Mouse (Mus musculus): Measurements from ENCODE around the gene Syne1. TPM values are rescaled to one million over a fixed set of nuclear protein-coding genes. Genes with fewer than 3 reads are reported as not detected.

Syne1 gene
- total and polyA plus RNA-seq, 2 experiments from 2014 or later = 18.7 to 93.3 TPM

DNA sequence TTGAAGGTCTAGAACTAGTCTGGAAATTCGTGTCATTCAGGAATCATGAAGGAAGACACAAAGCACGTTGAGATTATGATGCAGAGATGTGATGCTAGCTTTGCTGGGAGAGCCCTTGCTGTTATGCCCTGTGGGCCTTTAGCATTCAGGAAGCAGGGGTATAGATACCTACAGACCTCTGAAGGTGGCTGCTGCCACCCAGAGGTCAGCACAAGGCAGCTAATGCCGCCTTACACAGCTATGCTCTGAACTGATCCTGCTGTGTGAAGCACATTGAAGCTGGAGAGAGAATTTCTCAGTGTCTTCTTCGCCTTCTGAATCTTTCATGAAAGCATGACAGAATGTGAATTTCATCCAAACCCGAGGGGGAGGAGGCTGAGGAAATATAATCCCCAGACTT lies 3.7 kb upstream of the Syne1 start:
- Histone ChIP-seq H3K4me3 (ENCODE audit: low read length) (no peak overlapping the region), H3K4me1 (ENCODE audit: insufficient read depth, low read length) (no peaks in the 10 kb centered on the region), H3K27ac (no peak overlapping the region), H3K36me3 (ENCODE audit: insufficient read depth, low read length) (no peaks in the 10 kb centered on the region), H3K9ac (replicated peaks; ENCODE audit: low read length) (no peak overlapping the region), H3K27me3 (ENCODE audit: insufficient read depth, low read length) (no peaks in the 10 kb centered on the region), H3K4me2 (ENCODE audit: low read depth, low read length) (no peak overlapping the region), H3K9me3 (ENCODE audit: low read length) (no peaks in the 10 kb centered on the region)
- peak; percentile 78 for TF ChIP-seq CTCF (IDR thresholded peaks at IDR 0.05; ENCODE audit: low read depth)
- ATAC-seq (peak; percentile 67; the same call in 1 of the 2 replicates), DNase-seq (ENCODE audit: low spot score) (peak; percentile 77)
- 22% methylated on average over 5 of the region's 5 CpGs for WGBS

DNA sequence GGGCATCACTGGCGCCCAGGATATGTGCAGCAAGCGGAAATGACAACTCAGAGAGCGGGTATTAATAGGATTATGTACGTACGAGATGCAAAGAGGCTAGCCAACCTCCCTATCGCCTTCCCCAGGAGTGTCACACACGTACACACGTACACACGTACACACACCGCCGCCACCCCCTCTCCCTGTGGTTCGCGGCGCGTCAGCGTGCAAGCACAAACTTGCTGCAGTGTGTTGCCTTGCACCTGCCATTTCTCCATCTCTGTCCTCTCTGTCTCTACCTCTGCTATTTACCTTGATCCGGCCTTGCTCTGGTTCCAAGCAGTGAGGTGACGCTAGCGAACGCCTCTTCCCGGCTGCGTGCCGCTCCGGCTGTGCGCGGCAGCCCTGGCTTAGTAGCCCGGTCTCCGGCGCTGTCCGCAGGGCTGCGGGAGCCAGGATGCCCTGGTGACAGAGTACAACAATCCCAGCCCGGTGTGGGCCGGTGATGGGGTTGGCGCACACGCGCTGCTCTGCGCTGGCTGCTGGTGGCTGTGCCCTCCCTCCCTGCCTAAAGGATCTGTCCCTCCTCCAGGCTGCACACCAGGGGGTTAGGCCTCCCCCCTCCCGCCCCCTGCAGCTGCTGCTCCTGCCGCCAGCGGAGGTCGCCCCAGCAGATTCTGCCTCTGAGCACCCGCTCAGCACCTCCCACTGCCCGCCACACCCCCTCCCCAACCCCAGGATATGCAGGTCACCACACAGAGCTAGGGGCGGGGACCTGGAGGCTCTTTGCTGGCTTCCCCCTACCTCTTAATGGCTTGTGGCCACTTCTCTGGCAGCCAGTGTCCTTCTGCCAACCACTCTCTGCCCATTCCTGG lies 887 bp downstream of the Syne1 start:
- 1% methylated on average over 44 of the region's 44 CpGs for WGBS
- peak; percentile 92 for ATAC-seq
- Histone ChIP-seq H3K4me2 (ENCODE audit: low read depth, low read length) (peak overlapping the region; percentile 87), H3K9me3 (ENCODE audit: low read length) (no peaks in the 10 kb centered on the region), H3K27ac (peak overlapping the region; percentile 93), H3K36me3 (ENCODE audit: insufficient read depth, low read length) (no peaks in the 10 kb centered on the region), H3K4me1 (ENCODE audit: insufficient read depth, low read length) (peaks cover 4% of the 10 kb centered on the region; the same call in 1 of the 2 replicates), H3K27me3 (ENCODE audit: insufficient read depth, low read length) (no peaks in the 10 kb centered on the region), H3K9ac (replicated peaks; ENCODE audit: low read length) (peak overlapping the region; percentile 80), H3K4me3 (ENCODE audit: low read length) (peak overlapping the region; percentile 66)
- peak; percentile 77 for DNase-seq (ENCODE audit: low spot score)
- peak; percentile 51 for TF ChIP-seq CTCF (IDR thresholded peaks at IDR 0.05; ENCODE audit: low read depth)

DNA sequence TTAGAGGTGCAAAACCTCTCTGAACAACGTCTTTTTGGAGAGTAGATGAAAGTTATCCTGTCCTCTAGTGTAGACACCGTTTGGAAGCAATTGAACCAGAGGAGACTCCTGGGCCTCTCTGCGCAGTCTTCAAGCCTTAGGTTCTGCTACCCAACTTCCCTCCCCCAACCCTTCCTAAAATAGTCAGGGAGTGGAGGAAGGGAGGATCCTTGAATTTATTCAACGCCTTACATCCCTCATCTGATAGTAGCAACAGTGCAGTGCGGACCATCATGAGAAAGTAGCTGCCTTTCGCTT lies 1.5 kb downstream of the Syne1 start:
- DNase-seq (ENCODE audit: low spot score) = no peak
- no peaks in the 10 kb centered on the region for H3K36me3 ChIP-seq (ENCODE audit: insufficient read depth, low read length)
- TF ChIP-seq CTCF (IDR thresholded peaks at IDR 0.05; ENCODE audit: low read depth) = no peak
- no peaks in the 10 kb centered on the region for H3K9me3 ChIP-seq (ENCODE audit: low read length)
- ATAC-seq = no peak
- H3K27me3 ChIP-seq (ENCODE audit: insufficient read depth, low read length) = no peaks in the 10 kb centered on the region
- peaks cover 4% of the 10 kb centered on the region; the same call in 1 of the 2 replicates for H3K4me1 ChIP-seq (ENCODE audit: insufficient read depth, low read length)
- peak overlapping the region; percentile 93 for H3K27ac ChIP-seq
- WGBS = 6% methylated on average over 6 of the region's 6 CpGs
- peak overlapping the region; percentile 80 for H3K9ac ChIP-seq (replicated peaks; ENCODE audit: low read length)
- peak overlapping the region; percentile 66 for H3K4me3 ChIP-seq (ENCODE audit: low read length)
- H3K4me2 ChIP-seq (ENCODE audit: low read depth, low read length) = peak overlapping the region; percentile 87

DNA sequence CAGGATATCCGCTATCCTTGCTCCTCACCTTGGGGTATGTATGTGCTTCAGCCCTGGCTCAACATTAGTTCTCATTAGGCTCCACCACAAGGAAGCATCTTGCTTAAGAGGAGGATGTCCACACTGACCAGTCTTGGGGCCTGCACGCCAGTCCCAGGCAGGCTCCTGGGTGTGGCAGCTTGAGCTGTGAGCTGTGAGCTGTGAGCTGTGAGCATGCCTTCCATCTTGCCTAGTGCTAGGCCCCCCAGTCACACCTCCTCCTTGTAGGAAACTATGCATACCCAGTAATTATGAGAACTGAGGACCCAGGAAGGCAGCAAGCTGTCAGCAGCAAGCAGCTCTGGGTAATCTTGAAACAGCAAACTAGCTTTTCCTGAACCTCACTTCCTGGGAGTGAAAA lies 2.6 kb downstream of the Syne1 start:
- ATAC-seq (no peak), DNase-seq (ENCODE audit: low spot score) (no peak)
- H3K27me3 ChIP-seq (ENCODE audit: insufficient read depth, low read length) = no peaks in the 10 kb centered on the region
- no peak overlapping the region for H3K9ac ChIP-seq (replicated peaks; ENCODE audit: low read length)
- peaks cover 4% of the 10 kb centered on the region; the same call in 1 of the 2 replicates for H3K4me1 ChIP-seq (ENCODE audit: insufficient read depth, low read length)
- TF ChIP-seq CTCF (IDR thresholded peaks at IDR 0.05; ENCODE audit: low read depth) = no peak
- H3K4me3 ChIP-seq (ENCODE audit: low read length) = no peak overlapping the region
- H3K27ac ChIP-seq = no peak overlapping the region
- 92% methylated on average over 2 of the region's 2 CpGs for WGBS
- H3K9me3 ChIP-seq (ENCODE audit: low read length) = no peaks in the 10 kb centered on the region
- H3K36me3 ChIP-seq (ENCODE audit: insufficient read depth, low read length) = no peaks in the 10 kb centered on the region
- H3K4me2 ChIP-seq (ENCODE audit: low read depth, low read length) = peak overlapping the region; percentile 87

DNA sequence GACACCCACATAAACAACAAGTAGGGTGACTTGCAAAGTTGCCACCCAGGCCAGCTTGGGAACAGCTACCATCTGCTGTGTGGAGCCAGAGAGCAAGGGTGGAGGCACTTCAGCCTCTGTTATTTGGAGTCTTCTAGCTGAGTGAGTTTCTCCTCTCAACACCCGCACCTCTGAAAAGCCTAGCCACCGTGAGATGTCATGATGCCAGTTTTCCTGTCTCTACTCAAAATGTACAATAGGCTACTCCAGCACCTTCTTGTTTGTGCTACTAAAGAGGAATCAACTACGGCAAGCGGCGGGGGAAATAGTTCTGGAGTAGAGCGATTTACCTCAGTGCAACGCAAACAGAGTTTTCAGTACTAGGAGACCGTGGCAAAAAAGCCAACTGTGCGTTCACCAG lies 3.5 kb downstream of the Syne1 start:
- no peak for ATAC-seq
- Histone ChIP-seq H3K4me3 (ENCODE audit: low read length) (no peak overlapping the region), H3K9me3 (ENCODE audit: low read length) (no peaks in the 10 kb centered on the region), H3K4me2 (ENCODE audit: low read depth, low read length) (no peak overlapping the region), H3K27ac (no peak overlapping the region), H3K36me3 (ENCODE audit: insufficient read depth, low read length) (no peaks in the 10 kb centered on the region), H3K9ac (replicated peaks; ENCODE audit: low read length) (no peak overlapping the region), H3K27me3 (ENCODE audit: insufficient read depth, low read length) (no peaks in the 10 kb centered on the region), H3K4me1 (ENCODE audit: insufficient read depth, low read length) (peaks cover 4% of the 10 kb centered on the region; the same call in 1 of the 2 replicates)
- WGBS = 90% methylated on average over 9 of the region's 9 CpGs
- no peak for DNase-seq (ENCODE audit: low spot score)
- no peak for TF ChIP-seq CTCF (IDR thresholded peaks at IDR 0.05; ENCODE audit: low read depth)

DNA sequence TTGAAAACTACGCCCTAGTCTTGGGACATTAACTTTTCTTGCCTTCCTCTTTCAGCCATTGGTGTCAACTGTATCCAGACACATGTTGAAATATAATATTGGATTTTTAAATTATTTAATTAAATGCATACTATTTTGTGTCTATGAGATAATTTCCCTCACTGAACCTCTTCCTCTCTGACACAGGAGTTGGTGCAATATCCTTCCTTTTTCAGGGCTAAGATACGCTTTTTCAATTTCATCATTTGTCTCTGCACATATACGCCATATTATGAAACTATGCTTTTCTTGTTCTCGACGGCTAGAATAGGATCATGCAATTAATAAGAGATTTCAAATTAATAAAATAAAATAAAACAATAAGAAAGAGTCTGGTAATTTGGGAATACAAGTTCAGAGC lies 4.9 kb downstream of the Syne1 start:
- peaks cover 4% of the 10 kb centered on the region; the same call in 1 of the 2 replicates for H3K4me1 ChIP-seq (ENCODE audit: insufficient read depth, low read length)
- ATAC-seq = no peak
- no peak overlapping the region for H3K9ac ChIP-seq (replicated peaks; ENCODE audit: low read length)
- no peak for DNase-seq (ENCODE audit: low spot score)
- no peak overlapping the region for H3K4me2 ChIP-seq (ENCODE audit: low read depth, low read length)
- TF ChIP-seq CTCF (IDR thresholded peaks at IDR 0.05; ENCODE audit: low read depth) = no peak
- H3K27ac ChIP-seq = no peak overlapping the region
- H3K4me3 ChIP-seq (ENCODE audit: low read length) = no peak overlapping the region
- 96% methylated on average over 5 of the region's 5 CpGs for WGBS
- no peaks in the 10 kb centered on the region for H3K27me3 ChIP-seq (ENCODE audit: insufficient read depth, low read length)
- no peaks in the 10 kb centered on the region for H3K9me3 ChIP-seq (ENCODE audit: low read length)
- H3K36me3 ChIP-seq (ENCODE audit: insufficient read depth, low read length) = no peaks in the 10 kb centered on the region

DNA sequence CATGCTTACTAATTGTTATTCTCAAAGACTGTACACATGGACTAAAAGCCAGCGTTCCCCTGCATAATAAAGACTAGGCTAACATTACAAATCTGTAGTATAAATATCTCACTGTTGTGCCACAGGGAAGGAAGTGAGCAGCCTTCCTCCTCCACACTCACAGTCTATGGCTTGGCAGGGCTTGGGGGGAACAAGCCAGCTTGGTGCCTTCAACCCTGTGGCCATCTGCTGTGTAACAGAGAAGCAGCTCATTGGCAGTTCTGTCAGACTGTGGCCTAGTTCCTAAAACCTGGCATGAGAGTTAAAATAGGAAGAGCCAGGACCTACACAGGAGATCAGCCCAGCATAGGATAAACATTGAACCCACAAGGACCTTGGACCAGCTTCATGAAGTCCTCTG lies 23.0 kb downstream of the Syne1 start:
- Histone ChIP-seq H3K27ac (peak overlapping the region; percentile 73; the same call in 1 of the 2 replicates), H3K36me3 (ENCODE audit: insufficient read depth, low read length) (no peaks in the 10 kb centered on the region), H3K4me3 (ENCODE audit: low read length) (no peak overlapping the region), H3K4me2 (ENCODE audit: low read depth, low read length) (no peak overlapping the region), H3K4me1 (ENCODE audit: insufficient read depth, low read length) (peaks cover 8% of the 10 kb centered on the region; the same call in 1 of the 2 replicates), H3K9ac (replicated peaks; ENCODE audit: low read length) (no peak overlapping the region), H3K9me3 (ENCODE audit: low read length) (no peaks in the 10 kb centered on the region), H3K27me3 (ENCODE audit: insufficient read depth, low read length) (no peaks in the 10 kb centered on the region)
- DNase-seq (ENCODE audit: low spot score) (peak; percentile 57), ATAC-seq (peak; percentile 92)
- WGBS = 77% methylated on average over 1 of the region's 1 CpGs
- TF ChIP-seq CTCF (IDR thresholded peaks at IDR 0.05; ENCODE audit: low read depth) = no peak
